Mouse (Mus musculus) CH12.LX (cell line): ENCODE measurements at regions not wholly inside any gene's neighbourhood (a gene's known extent, or its start where the extent isn't known, plus 50 kb on each side); places are given as distances from the start of the nearest gene placed in this dataset.

Source experiments
- CHD2 ChIP-seq: IDR thresholded peaks from 2 replicates; pipeline ENCODE4 v1.6.1; 2011; ENCODE audit warnings: low read length, improper control_type of control experiment
- CTCF ChIP-seq, 2 experiments: IDR thresholded peaks in 1 of 2; conservative IDR thresholded peaks in 1 of 2; 2 replicates each; pipeline ENCODE4 v1.5.1; 2011 to 2012; ENCODE audit warnings: low read depth in 2 of 2, low read length in 2 of 2, improper control_type of control experiment in 1 of 2, inconsistent platforms in 1 of 2, mild to moderate bottlenecking in 1 of 2, moderate library complexity in 1 of 2
- POLR2A ChIP-seq: IDR thresholded peaks from 2 replicates; pipeline ENCODE4 v1.6.1; 2011; ENCODE audit warnings: low read depth, mild to moderate bottlenecking, improper control_type of control experiment, low read length

DNA sequence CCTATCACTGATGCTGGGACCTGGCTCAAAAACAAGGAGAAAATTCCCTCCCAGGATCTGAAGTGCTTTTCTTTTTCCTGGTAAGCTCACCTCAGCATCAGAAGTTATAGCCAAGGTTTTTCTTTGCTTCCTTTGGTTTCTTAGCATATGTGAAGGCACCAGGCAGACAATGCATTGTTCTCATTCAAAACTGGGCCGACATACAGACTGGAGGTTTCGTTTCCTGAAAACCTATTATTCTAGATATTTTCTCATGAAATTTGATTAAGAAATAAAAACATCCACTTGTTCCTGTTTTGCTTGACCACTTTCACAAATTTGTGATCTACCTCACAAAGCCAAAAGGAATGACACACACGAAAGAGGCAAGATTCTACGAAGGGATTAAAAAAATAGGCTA lies 308.7 kb downstream of the Inhba start:
- TF ChIP-seq CTCF (conservative IDR thresholded peaks at IDR 0.05 in 1 of 2, IDR thresholded peaks at IDR 0.05 in 1 of 2; ENCODE audit: low read depth in 2 of 2, low read length in 2 of 2) (no peak), CHD2 (no peak), POLR2A (no peak)
